Mouse (Mus musculus) cerebellum, postnatal 10 days (tissue): ENCODE data around the gene Kif5c.
A peak's percentile ranks its signal among the peaks of the same experiment; 100 is the strongest.

ENCODE experiments used
- DNase-seq, 2 experiments: peaks; one replicate each; pipeline ENCODE4 v3.0.0; 2021; ENCODE audit warnings: mixed read lengths in 2 of 2

Kif5c gene

DNA sequence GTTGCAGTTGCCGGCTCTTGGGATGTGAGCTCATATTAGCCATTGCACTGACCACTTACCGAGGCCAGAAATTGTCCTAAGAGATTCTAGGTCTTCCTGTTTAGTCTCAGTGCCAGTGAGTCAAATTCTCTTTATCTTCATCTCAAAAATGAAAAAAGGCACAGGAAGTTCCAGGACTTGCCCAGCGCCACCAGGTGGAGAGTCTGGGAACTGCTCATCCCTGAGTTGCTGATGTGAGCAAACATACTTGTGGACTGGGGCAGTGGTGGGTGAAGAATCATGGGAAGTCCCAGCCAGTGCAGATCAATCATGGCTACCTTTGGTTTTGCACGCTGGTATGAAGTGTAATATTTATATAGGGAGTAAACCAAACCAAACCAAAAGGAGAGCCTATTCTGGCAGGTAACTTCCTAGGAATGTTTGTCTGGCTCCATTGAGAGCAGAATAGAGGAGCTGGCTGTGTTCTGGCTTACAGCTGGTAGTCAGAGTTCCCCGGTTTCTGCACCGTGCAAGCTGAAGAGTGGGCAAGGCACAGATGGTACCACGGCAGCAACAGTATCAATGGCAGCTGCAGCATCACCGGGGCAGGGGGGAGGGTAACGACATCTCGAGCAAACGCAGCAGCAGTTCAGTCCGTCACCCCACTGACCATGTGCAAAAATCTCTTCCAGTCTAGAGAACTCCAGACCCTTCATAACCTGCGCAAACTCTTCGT is 129.7 kb downstream of the Kif5c start:
- DNase-seq, result peak; percentile 75 to 86

DNA sequence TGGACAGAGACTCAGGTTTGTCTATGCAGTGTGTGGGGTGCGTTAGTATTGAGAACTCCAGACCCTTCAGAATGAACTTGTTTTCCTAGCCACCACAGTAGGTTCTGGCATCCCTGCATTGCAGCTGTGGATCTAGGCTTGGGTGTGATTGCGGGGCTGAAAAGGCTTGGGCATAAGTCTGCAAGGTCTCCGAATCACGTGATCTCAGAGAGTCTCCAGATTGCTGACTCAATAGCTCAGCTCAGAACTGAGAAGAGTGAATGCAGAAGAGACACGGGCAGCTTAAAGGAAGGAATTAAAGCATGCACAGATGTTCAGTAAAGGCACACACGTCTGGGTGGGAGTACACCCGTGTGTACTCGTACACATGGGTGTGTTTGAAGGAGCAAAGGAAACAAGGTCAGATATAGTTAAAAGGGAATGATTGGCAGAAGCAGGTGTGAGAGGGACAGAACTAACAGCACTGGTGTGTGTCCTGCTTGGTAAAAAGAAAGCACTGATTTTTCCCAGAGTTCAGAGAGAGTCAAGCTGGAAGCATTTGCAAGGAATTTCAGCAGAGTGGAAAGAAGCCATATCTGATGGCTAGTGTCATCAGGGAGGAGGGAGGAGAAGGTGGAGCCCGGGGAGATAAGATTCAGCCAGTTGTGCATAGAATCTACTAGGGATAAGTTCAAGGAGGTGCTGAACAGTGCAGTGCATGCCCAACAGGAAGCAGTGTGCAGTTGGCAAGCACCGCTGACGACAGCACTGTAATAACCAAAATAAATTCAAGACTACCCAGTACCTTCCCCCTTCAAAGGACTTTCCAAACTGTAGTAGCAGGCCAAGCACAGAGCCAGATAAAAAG is 130.9 kb downstream of the Kif5c start:
- no peak for DNase-seq

DNA sequence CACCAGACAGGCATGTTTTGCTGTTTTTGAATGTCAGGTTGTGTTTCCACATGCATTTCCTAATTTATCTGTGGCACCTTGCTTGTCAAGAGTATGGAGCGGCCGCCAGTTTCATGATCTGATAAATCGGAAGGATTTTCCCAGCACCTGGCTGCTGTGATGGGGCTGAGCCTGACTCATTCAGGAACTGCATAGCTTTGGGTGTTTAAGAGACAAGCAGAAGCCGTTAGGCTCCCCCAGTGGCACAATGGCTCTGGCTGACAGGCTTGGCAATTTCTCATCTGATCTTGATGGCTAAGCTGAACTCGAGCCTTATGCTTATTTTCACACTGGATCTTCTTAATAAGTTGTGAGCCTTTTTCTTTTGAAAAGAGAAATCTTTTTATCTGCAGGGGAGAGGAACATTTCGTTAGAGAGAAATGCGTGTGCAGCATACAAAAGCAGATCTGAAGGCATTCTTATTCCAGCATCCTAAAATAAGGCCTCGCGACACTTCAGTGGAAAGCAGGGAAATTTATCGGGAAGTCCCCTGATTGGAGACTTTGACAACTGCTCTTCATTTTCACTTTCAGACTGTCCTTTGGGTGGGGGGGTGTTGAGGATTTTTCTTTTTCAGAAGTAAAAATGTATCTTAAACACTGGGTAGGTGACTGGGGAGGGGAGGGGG is 132.6 kb downstream of the Kif5c start:
- DNase-seq, result no peak

DNA sequence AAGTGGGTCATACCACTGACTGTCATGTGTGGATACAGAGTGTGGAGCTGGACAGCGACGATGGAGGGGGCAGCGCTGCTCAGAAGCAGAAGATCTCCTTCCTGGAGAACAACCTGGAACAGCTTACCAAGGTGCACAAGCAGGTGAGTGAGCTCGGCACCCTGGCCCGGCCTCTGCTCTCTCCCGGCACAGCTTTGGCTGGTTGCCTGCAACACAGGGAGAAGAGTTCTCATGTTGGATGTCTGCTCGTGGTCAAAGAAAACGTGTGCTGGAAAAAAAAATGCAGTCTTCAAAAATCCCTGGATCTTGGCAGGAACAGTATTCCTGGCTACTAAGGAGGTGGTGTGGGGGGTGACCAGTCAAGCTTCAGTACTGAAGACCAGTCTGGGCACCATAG is 133.1 kb downstream of the Kif5c start:
- DNase-seq, result peak; percentile 52 to 67

DNA sequence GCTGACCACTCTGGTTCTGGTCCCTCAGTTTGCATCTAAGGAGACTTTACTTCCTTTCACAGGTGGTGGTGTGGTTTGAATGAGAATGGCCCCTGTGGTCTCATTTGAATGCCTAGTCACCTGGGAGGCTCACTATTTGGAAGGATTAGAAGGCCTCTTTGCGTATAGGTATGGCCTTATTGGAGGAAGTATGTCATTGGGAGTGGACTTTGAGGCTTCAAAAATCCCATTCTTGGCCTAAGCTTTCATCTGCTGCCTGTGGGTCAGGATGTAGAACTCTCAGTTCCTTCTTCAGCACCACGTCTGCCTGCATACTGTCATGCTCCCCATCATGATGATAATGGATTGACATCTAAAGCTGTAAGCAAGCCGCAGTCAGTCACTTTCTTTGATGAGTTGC is 134.0 kb downstream of the Kif5c start:
- DNase-seq, result no peak

DNA sequence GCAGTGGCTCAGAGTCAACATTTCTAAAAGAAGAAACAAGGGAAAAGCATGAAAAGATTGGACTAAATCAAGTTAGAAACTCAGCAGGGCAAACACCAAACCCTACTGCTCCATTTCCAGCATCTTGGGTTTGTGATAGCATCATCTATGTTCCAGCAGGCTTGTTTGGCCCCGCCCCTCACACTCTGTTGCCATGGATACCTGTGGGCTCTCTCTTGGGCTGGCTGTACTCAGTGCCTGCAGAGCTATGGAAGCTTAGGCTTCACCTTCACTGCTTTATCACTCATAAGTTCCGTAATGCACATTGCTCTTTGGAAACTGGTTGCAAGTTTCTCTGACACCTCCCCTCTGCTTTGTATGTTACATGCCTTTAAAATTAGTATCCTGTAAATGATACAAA is 136.0 kb downstream of the Kif5c start:
- peak; percentile 60 to 71 for DNase-seq

DNA sequence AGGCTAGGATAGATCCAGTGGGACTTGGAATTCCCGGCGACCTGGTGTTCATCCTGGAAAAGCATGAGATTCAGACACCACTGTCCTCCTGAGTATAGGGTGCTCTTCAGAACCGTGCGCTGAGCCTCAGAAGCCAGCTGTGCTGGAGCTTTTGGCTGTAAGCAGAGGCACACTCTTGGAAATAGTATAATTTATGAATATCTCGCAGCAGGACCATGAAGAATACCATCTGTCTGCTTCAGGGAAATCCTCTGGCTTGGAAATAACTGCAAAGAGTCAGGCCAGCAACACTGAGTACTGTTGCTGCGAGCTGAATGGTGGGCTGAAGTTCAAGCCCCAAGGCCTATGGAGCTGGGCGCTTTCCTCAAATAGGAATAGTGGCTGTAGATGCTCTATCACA is 138.5 kb downstream of the Kif5c start:
- peak; percentile 62 to 73 for DNase-seq

DNA sequence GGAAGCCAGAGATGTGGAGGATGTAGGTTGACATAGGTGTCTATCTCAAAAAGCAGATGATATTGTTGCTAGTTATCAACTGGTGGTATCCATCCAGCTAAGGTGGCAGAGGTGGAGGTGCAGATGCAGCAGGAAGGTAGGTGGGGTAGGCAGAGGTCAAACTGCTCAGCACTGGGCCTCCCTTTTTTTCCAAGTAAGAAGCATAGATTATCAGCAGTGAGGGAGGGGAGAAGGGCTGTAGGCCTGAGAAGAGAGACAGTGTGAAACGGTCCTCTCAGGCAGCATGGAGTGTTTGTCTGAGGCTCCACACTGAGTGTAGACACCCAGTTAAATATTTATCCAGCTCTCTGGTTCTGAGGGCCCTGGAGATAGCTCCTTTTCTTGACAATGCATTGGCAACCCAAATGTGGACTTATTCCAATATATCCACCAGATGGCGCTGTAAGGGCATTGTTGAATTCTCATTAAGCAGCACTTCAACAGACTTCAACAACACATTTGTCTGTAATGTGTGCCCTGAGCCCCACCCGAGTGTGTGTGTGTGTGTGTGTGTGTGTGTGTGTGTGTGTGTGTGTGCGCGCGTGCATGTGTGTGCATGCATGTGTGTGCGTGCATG is 145.3 kb downstream of the Kif5c start:
- peak; percentile 71 to 85 for DNase-seq

DNA sequence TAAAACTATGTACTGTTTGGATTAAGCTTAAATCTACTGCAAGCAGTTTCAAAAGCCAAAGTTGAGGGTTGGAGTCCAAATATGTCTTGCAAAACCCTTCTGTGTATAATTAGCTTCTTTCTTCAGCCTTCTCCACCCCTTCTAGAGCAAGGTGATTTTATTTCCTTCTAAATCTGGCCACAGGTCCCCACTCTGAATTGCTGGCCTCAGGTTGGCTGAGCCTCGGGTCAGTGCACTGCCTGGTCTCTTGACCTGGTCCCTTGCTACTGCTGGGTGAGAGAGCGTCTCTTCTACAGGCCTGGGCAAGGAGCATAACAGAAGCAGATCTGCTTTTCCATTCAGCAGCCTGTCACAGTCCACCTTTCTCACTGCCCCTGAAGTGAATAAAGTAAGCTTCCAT is 149.8 kb downstream of the Kif5c start:
- DNase-seq, result no peak

DNA sequence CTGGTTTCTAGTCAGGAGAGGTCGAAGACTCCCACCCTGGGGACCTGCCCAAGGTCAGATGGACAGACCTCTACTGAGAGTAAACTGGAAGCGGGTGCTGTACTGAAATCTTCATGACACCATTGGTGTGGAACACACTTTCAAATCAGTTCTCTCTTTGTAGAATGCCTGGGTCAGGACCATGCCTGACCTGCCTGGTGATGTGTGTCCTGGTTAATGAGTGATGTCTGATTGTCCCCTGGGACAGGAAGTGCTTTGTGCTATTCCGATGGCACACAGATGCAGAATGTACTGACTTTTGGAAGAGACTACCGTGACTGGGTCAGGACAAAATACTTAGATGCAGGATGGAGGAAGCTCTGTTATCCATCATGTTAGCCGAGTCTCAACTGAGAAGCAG is 151.3 kb downstream of the Kif5c start:
- DNase-seq, result no peak

DNA sequence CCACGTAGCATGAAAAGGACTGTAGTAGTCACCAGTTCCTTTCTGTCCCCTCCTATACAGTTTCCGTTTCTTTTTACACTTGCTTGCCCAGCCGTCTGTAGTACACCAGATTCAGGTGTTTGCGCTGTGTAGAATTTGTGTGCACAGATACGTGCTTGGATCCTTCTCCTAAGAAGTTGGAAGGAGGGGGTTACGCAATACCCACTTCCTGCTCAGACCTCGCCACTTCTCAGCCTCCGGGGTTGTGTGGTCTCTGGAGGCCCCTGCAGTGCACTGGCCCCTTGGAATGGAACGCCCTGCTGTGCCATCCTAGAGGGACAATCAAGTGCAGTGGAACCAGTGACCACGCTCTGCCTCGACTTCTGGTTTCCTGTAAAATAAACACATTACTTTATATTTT is 152.1 kb downstream of the Kif5c start:
- DNase-seq, result no peak

DNA sequence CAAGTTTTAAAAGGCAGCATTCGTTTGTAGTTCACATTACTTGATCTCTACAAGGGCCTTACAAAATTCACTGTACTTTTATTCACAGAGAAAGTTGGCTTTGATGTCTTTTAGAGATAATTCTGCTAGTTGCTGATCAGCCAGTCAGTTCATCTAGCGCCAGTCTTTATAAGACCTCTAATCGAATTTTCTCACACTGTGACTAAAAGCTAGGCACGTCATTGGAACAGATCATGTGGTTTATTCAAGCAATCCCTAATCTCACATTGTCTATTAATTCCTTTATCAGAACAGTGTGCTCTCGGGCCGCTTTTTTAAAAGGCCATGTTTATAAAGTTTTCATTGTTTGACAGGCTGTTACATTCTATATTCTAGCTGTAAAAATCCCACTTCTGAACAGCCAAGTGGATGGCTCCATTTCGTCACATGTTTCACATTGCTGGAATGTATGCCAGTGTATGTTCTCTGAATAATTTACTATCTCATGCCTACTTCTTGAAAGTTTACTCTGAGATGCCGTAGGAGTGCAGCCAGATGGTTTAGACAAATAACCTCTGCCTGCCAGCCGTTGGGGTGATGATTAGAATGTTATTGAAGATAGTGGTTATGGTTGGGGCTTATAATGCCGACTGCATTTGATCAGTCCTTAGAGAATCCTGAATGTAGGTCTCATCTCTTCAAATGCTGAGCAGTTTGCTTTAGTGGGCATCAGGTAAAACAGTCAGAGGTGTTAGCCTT is 154.3 kb downstream of the Kif5c start:
- no peak for DNase-seq

DNA sequence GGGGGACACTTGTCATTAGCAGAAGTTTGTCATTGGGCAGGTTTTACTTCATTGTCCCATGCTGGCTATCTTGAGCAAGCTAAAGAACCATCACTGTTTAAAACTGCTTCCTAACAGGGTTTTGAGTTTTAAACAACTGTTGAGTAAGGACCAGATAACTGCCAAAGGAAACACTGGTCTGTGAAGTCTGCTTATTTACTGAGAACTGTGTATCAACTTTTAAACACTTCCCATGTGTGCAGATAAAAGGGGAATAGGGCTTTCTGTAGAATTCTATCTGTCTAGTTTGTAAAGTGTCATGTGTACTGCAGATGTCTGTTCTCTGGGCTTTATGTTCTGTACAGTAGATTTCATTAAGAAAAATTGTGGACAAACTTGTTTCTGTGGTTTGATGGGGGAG is 155.1 kb downstream of the Kif5c start:
- no peak for DNase-seq

DNA sequence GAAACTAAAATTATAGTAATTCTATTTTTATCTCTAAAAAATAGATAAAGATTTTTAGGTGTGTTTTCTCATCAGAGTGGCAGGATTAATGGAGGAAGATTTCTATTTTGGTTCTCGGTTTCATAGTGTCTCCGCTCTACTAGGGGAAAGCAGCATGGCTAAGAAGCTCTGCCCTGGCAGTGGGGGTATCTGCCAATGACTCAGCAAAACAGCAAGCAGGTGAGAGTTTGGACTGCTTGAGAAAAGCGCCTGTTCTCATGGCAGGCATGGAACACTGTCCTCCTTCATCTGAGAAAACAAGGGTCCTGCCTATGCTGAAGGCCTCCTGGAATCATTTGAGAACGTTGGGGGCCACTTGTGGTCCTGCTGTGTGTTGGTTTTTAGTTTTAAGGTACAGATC is 156.1 kb downstream of the Kif5c start:
- no peak for DNase-seq

DNA sequence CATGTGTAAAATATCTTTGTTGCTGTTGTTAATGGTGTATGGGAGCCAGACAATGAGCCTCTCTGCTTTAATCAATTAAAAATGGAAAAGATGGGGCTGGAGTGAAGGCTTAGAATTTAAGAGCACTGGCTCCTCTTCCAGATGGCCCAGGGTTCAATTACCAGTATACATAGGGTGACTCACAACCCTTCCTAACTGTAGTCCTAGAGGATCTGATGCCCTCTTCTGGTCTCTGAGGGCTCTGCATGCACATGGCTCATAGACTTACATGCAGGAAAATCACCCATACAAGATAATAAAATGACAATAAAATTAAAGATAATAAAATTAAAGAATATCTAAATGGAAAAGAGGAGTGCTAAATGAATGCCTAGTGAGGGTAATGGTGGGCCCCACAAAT is 156.6 kb downstream of the Kif5c start:
- DNase-seq, result peak in 1 of 2 experiments; percentile 41

DNA sequence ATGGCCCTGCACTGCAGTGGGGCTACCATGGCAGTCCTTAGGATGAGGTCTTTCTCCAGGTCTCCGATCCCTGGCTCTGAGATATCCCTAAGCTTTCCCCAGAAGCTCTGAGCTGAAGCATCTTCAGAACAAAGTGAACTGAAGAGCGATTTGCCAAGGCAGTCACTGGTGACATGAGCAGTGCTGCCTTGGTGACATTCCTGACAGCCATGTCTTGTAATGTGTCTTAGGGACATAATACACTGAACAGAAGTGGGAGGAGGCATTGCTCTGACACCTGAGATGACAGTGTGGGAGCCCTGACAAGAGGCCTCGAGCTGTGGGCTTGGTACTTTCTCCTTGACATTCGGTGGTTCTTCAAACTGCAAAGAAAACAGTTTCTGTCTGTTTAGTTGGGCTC is 157.3 kb downstream of the Kif5c start:
- no peak for DNase-seq

DNA sequence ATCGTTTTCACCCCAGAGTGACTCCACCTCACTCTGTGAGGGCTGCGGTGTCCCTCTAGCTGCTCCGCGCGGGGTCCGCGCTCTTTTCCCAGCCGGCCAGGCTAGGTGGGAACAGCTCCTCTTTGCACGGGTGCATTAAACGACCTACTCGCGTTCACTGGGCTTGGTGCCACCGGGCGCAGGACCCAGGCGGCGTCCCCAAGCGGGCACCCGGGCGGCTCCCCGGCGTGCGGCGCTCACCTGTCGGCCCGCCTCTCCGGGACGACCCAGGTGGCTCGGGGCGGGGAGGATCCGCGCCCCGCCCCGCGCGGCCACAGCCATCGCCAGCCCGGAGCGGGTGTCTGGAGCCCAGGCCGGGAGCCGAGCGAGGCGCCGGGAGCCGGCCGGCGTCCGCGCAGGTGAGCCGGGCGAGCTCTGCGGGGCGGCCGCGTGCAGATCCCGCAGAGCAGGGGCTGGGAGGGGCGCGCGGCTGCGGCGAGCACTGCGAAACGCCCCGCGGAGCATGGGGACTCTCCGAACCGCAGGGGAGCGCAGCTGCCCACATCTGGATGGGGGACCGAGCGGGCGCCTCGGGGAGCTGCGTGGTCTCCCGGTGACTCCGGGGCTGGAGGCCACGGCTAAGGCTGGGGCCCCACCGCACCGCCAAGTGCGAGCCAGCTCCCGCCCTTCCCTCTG is 168.4 kb downstream of the Kif5c start, which contains the start of gene Lypd6b:
Gene Lypd6b, plus strand, starts transcription at position 313 of the 675 bp plus-strand sequence.
- DNase-seq, result peak; percentile 49 to 52

DNA sequence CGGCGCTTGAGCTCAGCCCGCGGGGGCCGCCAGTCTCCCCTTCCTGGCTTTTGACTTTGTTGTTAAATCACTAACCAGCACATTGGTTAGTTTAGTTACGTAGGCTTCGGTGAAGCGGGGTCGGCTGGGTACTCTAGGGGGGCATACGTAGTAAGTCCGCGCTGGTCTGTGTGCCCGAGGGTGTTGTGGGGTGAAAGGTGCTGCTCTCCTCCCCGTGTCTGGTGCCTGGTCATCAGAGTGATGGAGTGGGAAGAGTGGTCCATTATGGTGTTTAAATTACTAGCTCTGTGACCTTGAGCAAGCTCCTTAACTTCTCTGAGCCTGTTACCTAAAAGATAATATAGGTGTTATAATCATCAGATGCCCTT is 168.9 kb downstream of the Kif5c start:
- DNase-seq, result no peak

DNA sequence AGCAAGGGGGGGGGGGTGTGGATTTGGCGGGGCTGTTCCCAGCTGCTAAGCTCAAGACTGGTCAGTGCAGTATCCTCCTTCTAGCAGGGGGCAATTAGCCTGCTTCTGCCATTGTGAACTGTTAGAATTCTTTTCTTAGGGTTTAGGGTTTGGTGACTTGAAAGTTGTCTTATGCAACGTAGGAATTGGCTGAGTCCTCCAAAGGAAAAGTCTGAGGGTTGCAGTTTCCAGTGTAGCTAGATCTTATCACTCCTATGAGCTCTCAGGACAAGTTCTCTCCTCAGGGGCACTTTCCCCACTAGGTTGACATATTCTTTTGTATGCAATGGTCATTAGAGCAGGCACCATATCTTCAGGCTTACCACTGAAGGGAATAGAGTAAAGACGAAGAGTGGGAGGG is 169.5 kb downstream of the Kif5c start:
- DNase-seq, result no peak

DNA sequence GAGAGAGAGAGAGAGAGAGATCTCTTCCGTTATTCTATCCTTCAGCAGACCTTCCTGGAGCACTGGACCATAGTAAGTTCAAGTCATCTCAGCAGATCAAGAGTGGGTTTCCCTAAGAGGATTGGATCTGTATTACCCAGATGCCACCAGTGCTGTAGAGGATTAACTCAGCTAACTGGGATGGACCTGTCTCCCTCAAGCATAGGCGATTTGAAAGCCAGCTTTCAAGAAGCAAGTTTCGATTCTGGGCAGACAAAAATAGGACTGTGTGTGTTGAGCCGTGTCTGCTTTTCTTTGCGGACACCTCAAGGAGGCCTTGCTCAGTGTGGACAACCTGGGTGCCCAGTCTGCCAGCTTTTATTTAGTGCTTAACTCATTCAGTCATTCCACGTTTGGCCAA is 170.0 kb downstream of the Kif5c start:
- no peak for DNase-seq

DNA sequence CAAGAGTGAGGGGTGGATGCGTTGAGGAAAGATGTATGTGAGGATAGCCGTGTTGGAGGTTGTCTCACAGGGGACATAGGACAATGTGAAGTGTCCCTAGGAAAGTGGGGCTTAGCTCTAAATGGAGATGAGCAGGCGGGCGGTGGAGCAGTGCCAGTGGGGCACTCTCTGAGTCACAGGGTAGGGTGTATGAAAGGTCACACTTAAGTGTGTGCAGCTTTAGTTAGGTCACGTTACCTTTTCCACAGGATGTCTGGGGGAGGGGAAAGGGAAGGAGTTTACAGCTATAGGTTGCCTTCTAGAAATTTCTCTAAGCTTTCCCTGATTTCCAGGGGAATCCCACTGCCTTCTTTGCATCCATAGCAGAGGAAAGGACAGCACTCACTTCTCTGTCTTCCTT is 170.4 kb downstream of the Kif5c start:
- no peak for DNase-seq
